Mouse (Mus musculus) liver, adult 2 months (tissue): ENCODE data around the gene Klf11.

Experiments
- CTCF ChIP-seq: fragments of 200-500 bp; IDR thresholded peaks from 2 replicates; pipeline ENCODE4 v1.5.1; 2011; ENCODE audit warnings: low read depth, low read length, control low read depth
- POLR2A ChIP-seq: fragments of 200-500 bp; IDR thresholded peaks from 2 replicates; pipeline ENCODE4 v1.6.1; 2011; ENCODE audit warnings: low read length, control low read depth; ENCODE audit not compliant: insufficient read depth; ENCODE audit errors: extremely low read depth

- TF ChIP-seq CTCF, result no peak
- no peak for TF ChIP-seq POLR2A
These were observed 5.2 kb upstream of the Klf11 start for GRCm38 (mm10) chr12:24645901-24646300.
